Mouse (Mus musculus): ENCODE results near the gene Pced1b. TPM values are rescaled to one million over a fixed set of nuclear protein-coding genes. Genes with fewer than 3 reads are reported as not detected.

Gene Pced1b
- polyA plus RNA-seq, 1 experiment = 38.2 TPM

DNA sequence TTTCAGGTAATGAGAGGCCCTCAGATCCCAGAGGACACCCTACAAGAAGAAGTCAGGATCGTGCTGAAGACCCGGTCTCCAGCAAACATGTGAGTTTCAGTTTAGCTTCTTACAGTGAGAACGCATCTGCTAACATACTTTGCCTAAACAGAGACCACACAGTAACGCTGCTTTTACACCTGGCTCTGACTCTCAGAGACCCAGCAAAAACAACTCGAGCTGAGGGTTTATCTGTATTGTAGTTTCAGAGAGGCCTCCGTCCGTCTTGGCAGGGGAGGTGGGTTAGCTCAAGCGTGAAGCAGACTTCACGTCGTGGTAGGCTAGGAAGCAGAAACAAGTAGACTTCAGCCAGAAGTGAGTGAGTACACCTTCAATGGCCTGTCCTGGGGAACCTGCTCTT, 30.4 kb downstream of the Pced1b start:
- no peaks in the 10 kb centered on the region for H3K36me3 ChIP-seq (ENCODE audit: control insufficient read depth, insufficient read depth, low read length, poor library complexity, severe bottlenecking)
- no peaks in the 10 kb centered on the region for H3K27me3 ChIP-seq (ENCODE audit: control insufficient read depth, insufficient read depth, low read length, poor library complexity, severe bottlenecking)
- H3K4me1 ChIP-seq (ENCODE audit: control insufficient read depth, insufficient read depth, low read length) = peaks cover 2% of the 10 kb centered on the region
- no peak overlapping the region for H3K27ac ChIP-seq (ENCODE audit: insufficient read depth, low read length)
- TF ChIP-seq POLR2A (IDR thresholded peaks at IDR 0.05; ENCODE audit: insufficient read depth, low read length) (no peak), EP300 (IDR thresholded peaks at IDR 0.05; ENCODE audit: insufficient read depth, low read depth, low read length) (no peak), CTCF (IDR thresholded peaks at IDR 0.05; ENCODE audit: low read depth, low read length) (no peak)
- no peaks in the 10 kb centered on the region for H3K9me3 ChIP-seq (replicated peaks; ENCODE audit: control insufficient read depth, insufficient read depth, low read length, poor library complexity, severe bottlenecking)
- H3K4me3 ChIP-seq (ENCODE audit: low read depth, low read length) = no peak overlapping the region
- no peak overlapping the region for H3K9ac ChIP-seq (ENCODE audit: low read depth, poor library complexity, severe bottlenecking)

DNA sequence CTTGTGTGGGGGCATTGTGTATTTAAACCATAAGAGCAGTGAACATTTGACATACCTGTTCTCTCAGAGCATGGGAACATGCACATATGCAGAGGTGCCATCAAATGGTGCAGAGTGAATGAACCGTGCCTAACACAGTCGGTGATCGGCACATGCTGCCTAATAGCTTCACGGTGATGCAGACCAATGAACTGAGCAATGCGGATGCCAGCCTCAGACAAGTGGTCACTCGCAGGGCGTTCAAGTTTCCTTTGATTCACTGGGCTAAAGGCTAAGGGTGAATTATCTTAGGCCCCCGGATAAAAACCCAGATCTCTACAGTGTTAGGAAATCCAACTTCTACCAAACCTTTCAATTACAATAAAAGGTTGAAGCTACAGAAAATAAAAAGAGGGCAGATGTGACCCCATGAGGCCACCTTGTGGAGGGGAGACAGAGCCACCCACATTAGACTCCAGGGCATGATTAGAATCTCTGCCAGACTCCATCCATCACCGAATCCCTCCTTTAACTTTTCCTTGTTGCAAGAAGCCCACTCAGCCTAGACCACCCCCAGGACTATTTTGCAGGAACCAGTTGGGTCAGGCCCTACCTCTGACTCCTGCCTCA, 31.5 kb downstream of the Pced1b start:
- no peak overlapping the region for H3K27ac ChIP-seq (ENCODE audit: insufficient read depth, low read length)
- no peak overlapping the region for H3K9ac ChIP-seq (ENCODE audit: low read depth, poor library complexity, severe bottlenecking)
- H3K36me3 ChIP-seq (ENCODE audit: control insufficient read depth, insufficient read depth, low read length, poor library complexity, severe bottlenecking) = no peaks in the 10 kb centered on the region
- H3K4me1 ChIP-seq (ENCODE audit: control insufficient read depth, insufficient read depth, low read length) = peaks cover 2% of the 10 kb centered on the region
- H3K4me3 ChIP-seq (ENCODE audit: low read depth, low read length) = no peak overlapping the region
- no peak for TF ChIP-seq EP300 (IDR thresholded peaks at IDR 0.05; ENCODE audit: insufficient read depth, low read depth, low read length)
- no peak for TF ChIP-seq POLR2A (IDR thresholded peaks at IDR 0.05; ENCODE audit: insufficient read depth, low read length)
- TF ChIP-seq CTCF (IDR thresholded peaks at IDR 0.05; ENCODE audit: low read depth, low read length) = no peak
- H3K27me3 ChIP-seq (ENCODE audit: control insufficient read depth, insufficient read depth, low read length, poor library complexity, severe bottlenecking) = no peaks in the 10 kb centered on the region
- no peaks in the 10 kb centered on the region for H3K9me3 ChIP-seq (replicated peaks; ENCODE audit: control insufficient read depth, insufficient read depth, low read length, poor library complexity, severe bottlenecking)

DNA sequence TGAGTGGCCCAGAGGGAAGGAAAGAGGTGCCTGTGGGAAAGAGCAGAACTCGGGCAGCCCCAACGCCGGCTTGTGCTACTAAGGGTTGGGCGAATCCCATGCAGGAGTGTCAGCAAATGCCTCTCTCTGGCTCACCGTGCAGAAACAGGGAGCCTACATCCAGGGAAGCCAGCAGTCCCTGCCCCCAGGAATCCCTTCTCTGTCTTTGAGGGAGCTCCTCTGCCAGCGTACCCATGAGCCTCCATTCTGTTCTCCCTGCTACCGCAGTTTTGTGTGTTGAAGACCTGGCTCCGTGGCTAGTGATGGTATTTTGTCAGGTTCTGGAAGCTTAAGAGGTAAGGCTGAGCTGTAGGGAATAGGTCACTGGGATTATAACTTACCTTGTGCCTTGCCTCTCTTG, 33.2 kb downstream of the Pced1b start:
- no peaks in the 10 kb centered on the region for H3K36me3 ChIP-seq (ENCODE audit: control insufficient read depth, insufficient read depth, low read length, poor library complexity, severe bottlenecking)
- H3K27me3 ChIP-seq (ENCODE audit: control insufficient read depth, insufficient read depth, low read length, poor library complexity, severe bottlenecking) = no peaks in the 10 kb centered on the region
- peaks cover 2% of the 10 kb centered on the region for H3K4me1 ChIP-seq (ENCODE audit: control insufficient read depth, insufficient read depth, low read length)
- H3K4me3 ChIP-seq (ENCODE audit: low read depth, low read length) = no peak overlapping the region
- no peaks in the 10 kb centered on the region for H3K9me3 ChIP-seq (replicated peaks; ENCODE audit: control insufficient read depth, insufficient read depth, low read length, poor library complexity, severe bottlenecking)
- TF ChIP-seq CTCF (IDR thresholded peaks at IDR 0.05; ENCODE audit: low read depth, low read length) (no peak), POLR2A (IDR thresholded peaks at IDR 0.05; ENCODE audit: insufficient read depth, low read length) (no peak), EP300 (IDR thresholded peaks at IDR 0.05; ENCODE audit: insufficient read depth, low read depth, low read length) (no peak)
- no peak overlapping the region for H3K27ac ChIP-seq (ENCODE audit: insufficient read depth, low read length)
- no peak overlapping the region for H3K9ac ChIP-seq (ENCODE audit: low read depth, poor library complexity, severe bottlenecking)

DNA sequence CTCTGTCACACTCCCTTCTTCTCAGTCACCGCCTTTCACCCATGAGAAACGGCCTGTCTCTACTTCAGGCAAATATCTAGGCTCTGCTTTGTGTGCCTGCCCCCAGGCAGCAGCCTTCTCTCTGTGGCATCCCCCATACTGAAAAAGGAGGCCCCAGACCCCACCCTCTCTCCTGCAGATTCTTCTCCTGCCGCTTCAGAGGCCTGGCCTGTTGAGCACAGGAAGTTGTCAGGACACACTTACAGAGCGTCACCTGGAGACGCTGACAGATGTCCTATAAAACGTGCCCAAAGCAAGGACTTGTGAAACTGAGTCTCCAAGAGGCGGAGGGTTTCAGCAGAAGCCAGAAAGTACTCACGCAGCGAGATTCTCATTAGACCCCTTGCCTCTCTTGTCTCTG, 33.9 kb downstream of the Pced1b start:
- H3K27ac ChIP-seq (ENCODE audit: insufficient read depth, low read length) = no peak overlapping the region

DNA sequence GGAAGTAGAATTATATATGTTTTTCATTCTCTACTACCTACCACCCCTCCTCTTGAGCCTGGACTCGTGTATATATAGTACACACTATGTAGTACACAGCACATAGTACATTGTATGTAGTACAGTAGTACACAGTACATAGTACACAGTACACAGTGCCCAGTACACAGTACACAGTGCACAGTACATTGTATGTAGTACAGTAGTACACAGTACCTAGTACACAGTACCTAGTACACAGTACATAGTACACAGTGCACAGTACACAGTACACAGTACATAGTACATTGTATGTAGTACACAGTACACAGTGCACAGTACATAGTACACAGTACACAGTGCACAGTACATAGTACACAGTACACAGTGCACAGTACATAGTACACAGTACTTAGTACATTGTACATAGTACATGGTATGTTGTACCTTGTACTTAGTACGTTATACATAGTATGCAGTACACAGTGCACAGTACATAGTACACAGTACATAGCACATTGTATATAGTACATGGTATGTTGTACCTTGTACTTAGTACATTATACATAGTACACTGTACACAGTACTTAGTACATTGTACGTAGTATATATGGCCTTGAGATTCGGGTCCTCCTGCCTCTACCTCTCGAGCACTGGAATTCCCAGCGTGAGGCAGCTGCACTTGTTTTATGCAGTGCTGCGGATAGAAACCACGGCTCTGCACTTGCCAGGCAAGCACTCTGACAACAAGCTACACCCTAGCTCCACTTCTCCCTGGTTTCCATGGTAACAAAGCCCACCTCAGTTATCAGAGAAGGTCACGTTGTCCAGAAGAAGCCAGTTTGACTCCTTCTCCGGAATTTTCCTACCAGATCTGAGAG, 35.0 kb downstream of the Pced1b start:
- TF ChIP-seq EP300 (IDR thresholded peaks at IDR 0.05; ENCODE audit: insufficient read depth, low read depth, low read length) = no peak
- no peak for TF ChIP-seq CTCF (IDR thresholded peaks at IDR 0.05; ENCODE audit: low read depth, low read length)
- TF ChIP-seq POLR2A (IDR thresholded peaks at IDR 0.05; ENCODE audit: insufficient read depth, low read length) = no peak
- no peaks in the 10 kb centered on the region for H3K36me3 ChIP-seq (ENCODE audit: control insufficient read depth, insufficient read depth, low read length, poor library complexity, severe bottlenecking)

More for the DNA sequence above, 33.9 kb downstream of the Pced1b start:
- Histone ChIP-seq H3K36me3 (ENCODE audit: control insufficient read depth, insufficient read depth, low read length, poor library complexity, severe bottlenecking) (no peaks in the 10 kb centered on the region), H3K9me3 (replicated peaks; ENCODE audit: control insufficient read depth, insufficient read depth, low read length, poor library complexity, severe bottlenecking) (no peaks in the 10 kb centered on the region), H3K9ac (ENCODE audit: low read depth, poor library complexity, severe bottlenecking) (no peak overlapping the region), H3K27me3 (ENCODE audit: control insufficient read depth, insufficient read depth, low read length, poor library complexity, severe bottlenecking) (no peaks in the 10 kb centered on the region), H3K4me3 (ENCODE audit: low read depth, low read length) (no peak overlapping the region), H3K4me1 (ENCODE audit: control insufficient read depth, insufficient read depth, low read length) (peaks cover 2% of the 10 kb centered on the region)
- TF ChIP-seq CTCF (IDR thresholded peaks at IDR 0.05; ENCODE audit: low read depth, low read length) (no peak), EP300 (IDR thresholded peaks at IDR 0.05; ENCODE audit: insufficient read depth, low read depth, low read length) (no peak), POLR2A (IDR thresholded peaks at IDR 0.05; ENCODE audit: insufficient read depth, low read length) (no peak)

DNA sequence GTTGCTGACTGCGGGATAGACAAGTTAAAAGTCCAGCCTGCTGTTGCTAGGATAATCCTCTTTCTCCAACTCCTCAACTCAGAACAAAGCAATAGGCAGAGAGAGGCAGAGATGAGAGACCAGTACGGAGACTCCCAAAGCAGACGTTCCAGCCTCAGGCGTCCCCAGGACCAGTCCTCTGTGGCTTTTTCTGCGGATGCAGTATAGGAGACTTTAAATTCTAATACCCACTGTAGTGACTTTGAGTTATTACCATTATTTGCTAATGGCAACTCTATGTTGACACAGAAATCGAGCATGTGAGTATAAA, 35.6 kb downstream of the Pced1b start:
- no peaks in the 10 kb centered on the region for H3K36me3 ChIP-seq (ENCODE audit: control insufficient read depth, insufficient read depth, low read length, poor library complexity, severe bottlenecking)
- H3K4me3 ChIP-seq (ENCODE audit: low read depth, low read length) = no peak overlapping the region
- no peaks in the 10 kb centered on the region for H3K9me3 ChIP-seq (replicated peaks; ENCODE audit: control insufficient read depth, insufficient read depth, low read length, poor library complexity, severe bottlenecking)
- no peak overlapping the region for H3K9ac ChIP-seq (ENCODE audit: low read depth, poor library complexity, severe bottlenecking)
- no peak for TF ChIP-seq POLR2A (IDR thresholded peaks at IDR 0.05; ENCODE audit: insufficient read depth, low read length)
- H3K27me3 ChIP-seq (ENCODE audit: control insufficient read depth, insufficient read depth, low read length, poor library complexity, severe bottlenecking) = no peaks in the 10 kb centered on the region
- no peak overlapping the region for H3K27ac ChIP-seq (ENCODE audit: insufficient read depth, low read length)
- H3K4me1 ChIP-seq (ENCODE audit: control insufficient read depth, insufficient read depth, low read length) = peaks cover 2% of the 10 kb centered on the region

More for the DNA sequence above, 35.0 kb downstream of the Pced1b start:
- Histone ChIP-seq H3K9me3 (replicated peaks; ENCODE audit: control insufficient read depth, insufficient read depth, low read length, poor library complexity, severe bottlenecking) (no peaks in the 10 kb centered on the region), H3K4me1 (ENCODE audit: control insufficient read depth, insufficient read depth, low read length) (peaks cover 2% of the 10 kb centered on the region), H3K27me3 (ENCODE audit: control insufficient read depth, insufficient read depth, low read length, poor library complexity, severe bottlenecking) (no peaks in the 10 kb centered on the region), H3K27ac (ENCODE audit: insufficient read depth, low read length) (no peak overlapping the region), H3K9ac (ENCODE audit: low read depth, poor library complexity, severe bottlenecking) (no peak overlapping the region), H3K4me3 (ENCODE audit: low read depth, low read length) (no peak overlapping the region)
